Mouse (Mus musculus): ENCODE measurements around the gene Adra1b. TPM values are rescaled to one million over a fixed set of nuclear protein-coding genes. Genes with fewer than 3 reads are reported as not detected.

Gene Adra1b
- polyA plus RNA-seq, 1 experiment from 2014 or later: 0.42 TPM

GRCm38 (mm10) chr11:43889208-43889915, 11.6 kb downstream of the Adra1b start:
- WGBS: 68% methylated on average over 8 of the region's 8 CpGs
- H3K36me3 ChIP-seq (replicated peaks; ENCODE audit: control insufficient read depth, insufficient read depth, low read depth, low read length): no peaks in the 10 kb centered on the region
- H3K27ac ChIP-seq (replicated peaks; ENCODE audit: low read depth, low read length): no peak overlapping the region
- H3K4me1 ChIP-seq (ENCODE audit: control insufficient read depth, insufficient read depth, low read length): no peaks in the 10 kb centered on the region
- no peaks in the 10 kb centered on the region for H3K9me3 ChIP-seq (replicated peaks; ENCODE audit: control insufficient read depth, low read length)
- no peak for DNase-seq (ENCODE audit: low spot score)
- H3K9ac ChIP-seq (replicated peaks; ENCODE audit: low read length): no peak overlapping the region
- no peaks in the 10 kb centered on the region for H3K27me3 ChIP-seq (ENCODE audit: control insufficient read depth, insufficient read depth, low read length)
- H3K4me3 ChIP-seq (ENCODE audit: low read depth, low read length): no peak overlapping the region
- ATAC-seq (replicated peaks; ENCODE audit: insufficient number of reproducible peaks, low FRiP score, low TSS enrichment, low read depth): no peak
- no peak overlapping the region for H3K4me2 ChIP-seq (ENCODE audit: low read depth, low read length)

GRCm38 (mm10) chr11:43888736-43889135, 12.3 kb downstream of the Adra1b start:
- no peak overlapping the region for H3K4me3 ChIP-seq (ENCODE audit: low read depth, low read length)
- no peaks in the 10 kb centered on the region for H3K9me3 ChIP-seq (replicated peaks; ENCODE audit: control insufficient read depth, low read length)
- H3K36me3 ChIP-seq (replicated peaks; ENCODE audit: control insufficient read depth, insufficient read depth, low read depth, low read length): no peaks in the 10 kb centered on the region
- H3K27ac ChIP-seq (replicated peaks; ENCODE audit: low read depth, low read length): no peak overlapping the region
- no peak overlapping the region for H3K9ac ChIP-seq (replicated peaks; ENCODE audit: low read length)
- no peak for DNase-seq (ENCODE audit: low spot score)
- no peak for ATAC-seq (replicated peaks; ENCODE audit: insufficient number of reproducible peaks, low FRiP score, low TSS enrichment, low read depth)
- H3K4me2 ChIP-seq (ENCODE audit: low read depth, low read length): no peak overlapping the region
- no peaks in the 10 kb centered on the region for H3K27me3 ChIP-seq (ENCODE audit: control insufficient read depth, insufficient read depth, low read length)
- WGBS: 70% methylated on average over 8 of the region's 8 CpGs
- H3K4me1 ChIP-seq (ENCODE audit: control insufficient read depth, insufficient read depth, low read length): no peaks in the 10 kb centered on the region

- H3K4me3 ChIP-seq (ENCODE audit: low read depth, low read length): no peak overlapping the region
Measured at GRCm38 (mm10) chr11:43887597-43887996, 13.4 kb downstream of the Adra1b start.

DNA sequence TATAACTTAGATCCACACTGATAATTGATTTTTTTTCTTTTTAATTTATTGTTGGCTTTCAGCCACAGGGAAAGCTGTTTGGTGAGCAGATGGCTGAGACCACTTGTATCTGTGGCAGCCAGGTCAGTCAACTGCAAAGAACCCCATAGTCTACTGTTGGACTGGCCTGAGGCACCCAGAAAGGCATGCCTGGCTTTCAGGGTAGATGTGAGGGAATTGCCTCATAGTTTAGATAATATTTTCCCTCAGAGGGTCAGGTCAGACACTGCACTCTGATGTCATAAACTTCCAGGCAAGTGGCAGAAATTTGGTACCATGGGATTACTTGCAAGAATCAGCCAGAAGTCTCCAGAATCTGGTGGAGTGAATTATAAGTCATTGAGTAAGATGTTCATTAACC, 16.5 kb downstream of the Adra1b start:
- Histone ChIP-seq H3K4me2 (ENCODE audit: low read depth, low read length) (no peak overlapping the region), H3K27ac (replicated peaks; ENCODE audit: low read depth, low read length) (no peak overlapping the region), H3K4me1 (ENCODE audit: control insufficient read depth, insufficient read depth, low read length) (no peaks in the 10 kb centered on the region), H3K27me3 (ENCODE audit: control insufficient read depth, insufficient read depth, low read length) (no peaks in the 10 kb centered on the region), H3K4me3 (ENCODE audit: low read depth, low read length) (no peak overlapping the region), H3K36me3 (replicated peaks; ENCODE audit: control insufficient read depth, insufficient read depth, low read depth, low read length) (no peaks in the 10 kb centered on the region), H3K9ac (replicated peaks; ENCODE audit: low read length) (no peak overlapping the region), H3K9me3 (replicated peaks; ENCODE audit: control insufficient read depth, low read length) (no peaks in the 10 kb centered on the region)
- no peak for DNase-seq (ENCODE audit: low spot score)
- no peak for ATAC-seq (replicated peaks; ENCODE audit: insufficient number of reproducible peaks, low FRiP score, low TSS enrichment, low read depth)

More at GRCm38 (mm10) chr11:43887597-43887996, 13.4 kb downstream of the Adra1b start:
- Histone ChIP-seq H3K9ac (replicated peaks; ENCODE audit: low read length) (no peak overlapping the region), H3K27ac (replicated peaks; ENCODE audit: low read depth, low read length) (no peak overlapping the region), H3K4me1 (ENCODE audit: control insufficient read depth, insufficient read depth, low read length) (no peaks in the 10 kb centered on the region), H3K9me3 (replicated peaks; ENCODE audit: control insufficient read depth, low read length) (no peaks in the 10 kb centered on the region), H3K27me3 (ENCODE audit: control insufficient read depth, insufficient read depth, low read length) (no peaks in the 10 kb centered on the region), H3K4me2 (ENCODE audit: low read depth, low read length) (no peak overlapping the region), H3K36me3 (replicated peaks; ENCODE audit: control insufficient read depth, insufficient read depth, low read depth, low read length) (no peaks in the 10 kb centered on the region)
- ATAC-seq (replicated peaks; ENCODE audit: insufficient number of reproducible peaks, low FRiP score, low TSS enrichment, low read depth): no peak
- DNase-seq (ENCODE audit: low spot score): no peak

- no peak overlapping the region for H3K4me3 ChIP-seq (ENCODE audit: low read depth, low read length)
- no peaks in the 10 kb centered on the region for H3K27me3 ChIP-seq (ENCODE audit: control insufficient read depth, insufficient read depth, low read length)
- DNase-seq (ENCODE audit: low spot score) (no peak), ATAC-seq (replicated peaks; ENCODE audit: insufficient number of reproducible peaks, low FRiP score, low TSS enrichment, low read depth) (no peak)
- H3K4me1 ChIP-seq (ENCODE audit: control insufficient read depth, insufficient read depth, low read length): no peaks in the 10 kb centered on the region
- 88% methylated on average over 5 of the region's 5 CpGs for WGBS
- H3K9ac ChIP-seq (replicated peaks; ENCODE audit: low read length): no peak overlapping the region
- no peaks in the 10 kb centered on the region for H3K9me3 ChIP-seq (replicated peaks; ENCODE audit: control insufficient read depth, low read length)
- no peak overlapping the region for H3K27ac ChIP-seq (replicated peaks; ENCODE audit: low read depth, low read length)
- H3K4me2 ChIP-seq (ENCODE audit: low read depth, low read length): no peak overlapping the region
- H3K36me3 ChIP-seq (replicated peaks; ENCODE audit: control insufficient read depth, insufficient read depth, low read depth, low read length): no peaks in the 10 kb centered on the region
Measured at GRCm38 (mm10) chr11:43883641-43884181, 17.3 kb downstream of the Adra1b start.

DNA sequence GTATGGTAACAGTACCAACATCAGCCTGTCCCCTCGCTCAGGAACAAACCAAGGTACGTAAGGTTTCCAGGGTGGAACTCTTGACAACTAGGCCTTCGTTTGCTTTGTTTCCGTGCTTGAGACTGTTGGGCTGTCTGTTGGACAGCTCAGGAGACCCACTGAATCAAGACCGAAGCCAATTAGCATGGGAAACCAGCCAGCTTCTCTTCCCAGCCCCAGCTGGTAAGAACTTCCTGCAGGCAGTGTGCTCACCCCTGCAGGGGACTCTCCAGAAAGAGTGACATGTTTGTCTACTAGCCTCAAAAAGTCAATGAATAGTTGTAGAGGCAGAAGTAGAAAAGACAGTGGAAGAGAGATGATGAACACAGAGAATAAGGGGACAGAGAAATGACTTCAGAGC, 23.8 kb downstream of the Adra1b start:
- Histone ChIP-seq H3K9ac (replicated peaks; ENCODE audit: low read length) (no peak overlapping the region), H3K9me3 (replicated peaks; ENCODE audit: control insufficient read depth, low read length) (no peaks in the 10 kb centered on the region), H3K4me2 (ENCODE audit: low read depth, low read length) (no peak overlapping the region), H3K4me1 (ENCODE audit: control insufficient read depth, insufficient read depth, low read length) (no peaks in the 10 kb centered on the region), H3K27ac (replicated peaks; ENCODE audit: low read depth, low read length) (no peak overlapping the region), H3K4me3 (ENCODE audit: low read depth, low read length) (no peak overlapping the region), H3K36me3 (replicated peaks; ENCODE audit: control insufficient read depth, insufficient read depth, low read depth, low read length) (no peaks in the 10 kb centered on the region), H3K27me3 (ENCODE audit: control insufficient read depth, insufficient read depth, low read length) (no peaks in the 10 kb centered on the region)
- DNase-seq (ENCODE audit: low spot score) (no peak), ATAC-seq (replicated peaks; ENCODE audit: insufficient number of reproducible peaks, low FRiP score, low TSS enrichment, low read depth) (no peak)
- 81% methylated on average over 5 of the region's 5 CpGs for WGBS

GRCm38 (mm10) chr11:43867721-43868281, 33.2 kb downstream of the Adra1b start:
- Histone ChIP-seq H3K27me3 (ENCODE audit: control insufficient read depth, insufficient read depth, low read length) (no peaks in the 10 kb centered on the region), H3K9ac (replicated peaks; ENCODE audit: low read length) (no peak overlapping the region), H3K4me2 (ENCODE audit: low read depth, low read length) (no peak overlapping the region), H3K36me3 (replicated peaks; ENCODE audit: control insufficient read depth, insufficient read depth, low read depth, low read length) (no peaks in the 10 kb centered on the region), H3K27ac (replicated peaks; ENCODE audit: low read depth, low read length) (no peak overlapping the region), H3K4me3 (ENCODE audit: low read depth, low read length) (no peak overlapping the region), H3K9me3 (replicated peaks; ENCODE audit: control insufficient read depth, low read length) (no peaks in the 10 kb centered on the region), H3K4me1 (ENCODE audit: control insufficient read depth, insufficient read depth, low read length) (no peaks in the 10 kb centered on the region)
- ATAC-seq (replicated peaks; ENCODE audit: insufficient number of reproducible peaks, low FRiP score, low TSS enrichment, low read depth) (no peak), DNase-seq (ENCODE audit: low spot score) (no peak)
- 66% methylated on average over 4 of the region's 4 CpGs for WGBS

- Histone ChIP-seq H3K27ac (replicated peaks; ENCODE audit: low read depth, low read length) (no peak overlapping the region), H3K9ac (replicated peaks; ENCODE audit: low read length) (no peak overlapping the region), H3K4me3 (ENCODE audit: low read depth, low read length) (no peak overlapping the region), H3K27me3 (ENCODE audit: control insufficient read depth, insufficient read depth, low read length) (no peaks in the 10 kb centered on the region), H3K9me3 (replicated peaks; ENCODE audit: control insufficient read depth, low read length) (no peaks in the 10 kb centered on the region), H3K36me3 (replicated peaks; ENCODE audit: control insufficient read depth, insufficient read depth, low read depth, low read length) (no peaks in the 10 kb centered on the region), H3K4me2 (ENCODE audit: low read depth, low read length) (no peak overlapping the region), H3K4me1 (ENCODE audit: control insufficient read depth, insufficient read depth, low read length) (no peaks in the 10 kb centered on the region)
- DNase-seq (ENCODE audit: low spot score) (no peak), ATAC-seq (replicated peaks; ENCODE audit: insufficient number of reproducible peaks, low FRiP score, low TSS enrichment, low read depth) (no peak)
- 81% methylated on average over 6 of the region's 6 CpGs for WGBS
Measured at GRCm38 (mm10) chr11:43865298-43866165, 35.5 kb downstream of the Adra1b start.

Measured in embryonic facial prominence, embryonic 11.5 days (tissue).